Mouse (Mus musculus) heart, adult 2 months (tissue): ENCODE measurements around the gene Fat3.

Experiments used
- CTCF ChIP-seq: fragments of 200-600 bp; IDR thresholded peaks from 2 replicates; pipeline ENCODE4 v1.8.1; 2022; ENCODE audit warnings: antibody characterized with exemption, mild to moderate bottlenecking, moderate library complexity
- EP300 ChIP-seq: fragments of 200-500 bp; IDR thresholded peaks from 2 replicates; pipeline ENCODE4 v1.6.1; 2011; ENCODE audit warnings: low read depth, low read length, control low read depth; ENCODE audit not compliant: insufficient read depth
- POLR2A ChIP-seq: fragments of 200-500 bp; IDR thresholded peaks from 2 replicates; pipeline ENCODE4 v1.6.1; 2011; ENCODE audit warnings: mild to moderate bottlenecking, low read depth, low read length, control low read depth; ENCODE audit not compliant: insufficient read depth

GRCm38 (mm10) chr9:16297935-16298334, 203.2 kb downstream of the Fat3 start:
- TF ChIP-seq CTCF, result no peak
- TF ChIP-seq POLR2A, result no peak
- no peak for TF ChIP-seq EP300
